Mouse (Mus musculus): ENCODE results near the gene Tie1. TPM values are rescaled to one million over a fixed set of nuclear protein-coding genes. Genes with fewer than 3 reads are reported as not detected.

Tie1 gene
- total and polyA plus RNA-seq, 2 experiments from 2014 or later: 9.9 to 17.2 TPM

- no peaks in the 10 kb centered on the region for H3K4me1 ChIP-seq (ENCODE audit: insufficient read depth, low read length)
- ATAC-seq (ENCODE audit: low FRiP score): no peak
- WGBS: 92% methylated on average over 3 of the region's 3 CpGs
Measured at GRCm38 (mm10) chr4:118421384-118421783, 68.5 kb downstream of the Tie1 start.

More at GRCm38 (mm10) chr4:118421384-118421783, 68.5 kb downstream of the Tie1 start:
- Histone ChIP-seq H3K9ac (replicated peaks; ENCODE audit: low read length, poor library complexity, severe bottlenecking) (no peak overlapping the region), H3K4me3 (ENCODE audit: low read depth, low read length) (no peak overlapping the region), H3K27ac (ENCODE audit: low read depth, low read length) (no peak overlapping the region), H3K36me3 (ENCODE audit: insufficient read depth, low read length) (peaks cover 44% of the 10 kb centered on the region), H3K27me3 (ENCODE audit: insufficient read depth, low read length) (no peaks in the 10 kb centered on the region), H3K4me2 (ENCODE audit: low read depth, low read length, poor library complexity, severe bottlenecking) (no peak overlapping the region), H3K9me3 (ENCODE audit: low read length) (no peaks in the 10 kb centered on the region)
- DNase-seq (ENCODE audit: low spot score): no peak
- TF ChIP-seq CTCF (IDR thresholded peaks at IDR 0.05): no peak

Other genes with a start within 250 kb of the Tie1 start
- 160 and 186 TPM in 2 replicates for gene Ptprf, start 198.7 kb downstream of the Tie1 start, total RNA-seq (2014; rRNA removed)
- gene Ptprf, start 198.7 kb downstream of the Tie1 start, polyA plus RNA-seq (2015; fragmentation: Nextera tagmentation; extraction: Ambion mirVana): 46.4 and 48.1 TPM in 2 replicates
- 18.8 and 29.0 TPM in 2 replicates for gene Szt2, start 80.8 kb downstream of the Tie1 start, total RNA-seq (2014; rRNA removed)
- gene Szt2, start 80.8 kb downstream of the Tie1 start, polyA plus RNA-seq (2015; fragmentation: Nextera tagmentation; extraction: Ambion mirVana): 3.2 and 4.6 TPM in 2 replicates
- 48.0 and 54.8 TPM in 2 replicates for gene Med8, start 80.7 kb downstream of the Tie1 start, total RNA-seq (2014; rRNA removed)
- gene Med8, start 80.7 kb downstream of the Tie1 start, polyA plus RNA-seq (2015; fragmentation: Nextera tagmentation; extraction: Ambion mirVana): 90.1 and 95.7 TPM in 2 replicates
- 22.1 and 23.6 TPM in 2 replicates for gene Elovl1, start 62.0 kb downstream of the Tie1 start, total RNA-seq (2014; rRNA removed)
- gene Elovl1, start 62.0 kb downstream of the Tie1 start, polyA plus RNA-seq (2015; fragmentation: Nextera tagmentation; extraction: Ambion mirVana): 23.8 and 28.2 TPM in 2 replicates
- 6.9 and 15.3 TPM in 2 replicates for gene Cdc20, start 52.7 kb downstream of the Tie1 start, total RNA-seq (2014; rRNA removed)
- 9.7 and 11.0 TPM in 2 replicates for gene Cdc20, start 52.7 kb downstream of the Tie1 start, polyA plus RNA-seq (2015; fragmentation: Nextera tagmentation; extraction: Ambion mirVana)
- 0.11 TPM in 1 of 2 replicates, not detected in the other for gene Mpl, start 32.5 kb downstream of the Tie1 start, total RNA-seq (2014; rRNA removed)
- gene Mpl, start 32.5 kb downstream of the Tie1 start, polyA plus RNA-seq (2015; fragmentation: Nextera tagmentation; extraction: Ambion mirVana): 0.11 and 0.15 TPM in 2 replicates
- not detected in 2 replicates for gene 2610528J11Rik, start 36.9 kb upstream of the Tie1 start, total RNA-seq (2014; rRNA removed)
- gene 2610528J11Rik, start 36.9 kb upstream of the Tie1 start, polyA plus RNA-seq (2015; fragmentation: Nextera tagmentation; extraction: Ambion mirVana): not detected in 2 replicates
- gene Tmem125, start 54.0 kb upstream of the Tie1 start, total RNA-seq (2014; rRNA removed): 0.19 and 0.22 TPM in 2 replicates
- gene Tmem125, start 54.0 kb upstream of the Tie1 start, polyA plus RNA-seq (2015; fragmentation: Nextera tagmentation; extraction: Ambion mirVana): 0.14 and 0.23 TPM in 2 replicates
- 0.82 and 1.1 TPM in 2 replicates for gene Cfap57, start 130.7 kb upstream of the Tie1 start, total RNA-seq (2014; rRNA removed)
- 1.4 TPM in 2 replicates for gene Cfap57, start 130.7 kb upstream of the Tie1 start, polyA plus RNA-seq (2015; fragmentation: Nextera tagmentation; extraction: Ambion mirVana)
- 29.4 and 40.7 TPM in 2 replicates for gene Ebna1bp2, start 130.7 kb upstream of the Tie1 start, total RNA-seq (2014; rRNA removed)
- 76.7 and 83.8 TPM in 2 replicates for gene Ebna1bp2, start 130.7 kb upstream of the Tie1 start, polyA plus RNA-seq (2015; fragmentation: Nextera tagmentation; extraction: Ambion mirVana)
- not detected in 2 replicates for gene Olfr62, start 168.9 kb upstream of the Tie1 start, total RNA-seq (2014; rRNA removed)
- gene Olfr62, start 168.9 kb upstream of the Tie1 start, polyA plus RNA-seq (2015; fragmentation: Nextera tagmentation; extraction: Ambion mirVana): not detected in 2 replicates
- not detected in 2 replicates for gene Olfr1342, start 202.7 kb upstream of the Tie1 start, total RNA-seq (2014; rRNA removed)
- not detected in 2 replicates for gene Olfr1342, start 202.7 kb upstream of the Tie1 start, polyA plus RNA-seq (2015; fragmentation: Nextera tagmentation; extraction: Ambion mirVana)
- not detected in 2 replicates for gene Olfr1341, start 213.5 kb upstream of the Tie1 start, total RNA-seq (2014; rRNA removed)
- not detected in 2 replicates for gene Olfr1341, start 213.5 kb upstream of the Tie1 start, polyA plus RNA-seq (2015; fragmentation: Nextera tagmentation; extraction: Ambion mirVana)
- gene Olfr1340, start 230.1 kb upstream of the Tie1 start, total RNA-seq (2014; rRNA removed): not detected in 2 replicates
- gene Olfr1340, start 230.1 kb upstream of the Tie1 start, polyA plus RNA-seq (2015; fragmentation: Nextera tagmentation; extraction: Ambion mirVana): not detected in 2 replicates
- not detected in 2 replicates for gene Olfr1339, start 242.1 kb upstream of the Tie1 start, total RNA-seq (2014; rRNA removed)
- not detected in 2 replicates for gene Olfr1339, start 242.1 kb upstream of the Tie1 start, polyA plus RNA-seq (2015; fragmentation: Nextera tagmentation; extraction: Ambion mirVana)

Data from midbrain, postnatal 0 days (tissue).